Mouse (Mus musculus) lung, postnatal 0 days (tissue): Measurements from ENCODE around the gene Olfr1495.

ENCODE experiments used
- CTCF ChIP-seq: IDR thresholded peaks from 2 replicates; pipeline ENCODE4 v1.5.1; 2016; ENCODE audit warnings: antibody characterized with exemption, mild to moderate bottlenecking
- EP300 ChIP-seq: IDR thresholded peaks from 2 replicates; pipeline ENCODE4 v1.6.1; 2016; ENCODE audit warnings: antibody characterized with exemption, mild to moderate bottlenecking, control low read depth

DNA sequence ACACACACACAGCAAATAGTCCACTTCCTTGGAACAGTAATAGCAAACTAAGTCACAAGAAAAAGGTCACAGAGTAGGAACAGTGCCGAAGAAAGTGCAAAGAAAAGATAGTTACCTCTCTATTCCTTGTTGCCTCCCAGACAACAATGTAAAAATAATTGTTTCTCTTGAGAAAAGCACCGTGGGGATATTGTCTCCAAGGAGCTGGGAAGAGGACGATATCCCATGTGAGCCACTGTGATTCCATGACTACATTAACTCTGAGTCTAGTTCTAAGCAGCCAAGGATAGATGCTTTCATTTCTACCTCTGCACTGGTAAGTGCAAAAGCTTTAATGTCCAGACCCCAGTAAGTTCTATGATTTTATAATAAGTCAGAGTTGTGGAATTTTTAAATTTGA, at the start of gene Olfr1495:
- TF ChIP-seq CTCF (no peak), EP300 (no peak)
